Mouse (Mus musculus) heart, embryonic 12.5 days (tissue): ENCODE data around the gene Hmbs. TPM values are rescaled to one million over a fixed set of nuclear protein-coding genes. Genes with fewer than 3 reads are reported as not detected.
"Not testable (repeated sequence)": the region's sequence is repeated elsewhere in the genome, so short reads cannot be mapped to it uniquely, and the experiment has no call there.

Experiments
- ATAC-seq: fragments of 200-750 bp; cut with Nextera tagmentation; 2 replicates; pipeline ENCODE4 v1.8.0; 2017; ENCODE audit warnings: moderate TSS enrichment, moderate library complexity; ENCODE audit not compliant: insufficient number of reproducible peaks, low FRiP score
- H3K27ac ChIP-seq: fragments of 300-500 bp; sonication (generic); 2 replicates; pipeline ENCODE4 v1.5.1; 2016; ENCODE audit warnings: mild to moderate bottlenecking, moderate library complexity; ENCODE audit not compliant: poor library complexity, severe bottlenecking
- H3K27me3 ChIP-seq: fragments of 300-500 bp; sonication (generic); replicated peaks from 2 replicates; pipeline ENCODE4 v1.6.1; 2016; ENCODE audit warnings: mild to moderate bottlenecking, moderate library complexity
- H3K36me3 ChIP-seq: fragments of 300-500 bp; sonication (generic); 2 replicates; pipeline ENCODE4 v1.6.1; 2016; ENCODE audit warnings: mild to moderate bottlenecking, moderate library complexity
- H3K4me1 ChIP-seq: fragments of 300-500 bp; sonication (generic); replicated peaks from 2 replicates; pipeline ENCODE4 v1.6.1; 2016; ENCODE audit warnings: mild to moderate bottlenecking
- H3K4me2 ChIP-seq: fragments of 300-500 bp; sonication (generic); 2 replicates; pipeline ENCODE4 v1.6.1; 2016; ENCODE audit warnings: mild to moderate bottlenecking, moderate library complexity
- H3K4me3 ChIP-seq: fragments of 300-500 bp; sonication (generic); 2 replicates; pipeline ENCODE4 v1.5.1; 2016; ENCODE audit warnings: mild to moderate bottlenecking
- H3K9ac ChIP-seq: fragments of 300-500 bp; sonication (generic); 2 replicates; pipeline ENCODE4 v1.6.1; 2016; ENCODE audit warnings: mild to moderate bottlenecking, moderate library complexity
- H3K9me3 ChIP-seq: fragments of 300-500 bp; sonication (generic); replicated peaks from 2 replicates; pipeline ENCODE4 v1.6.1; 2016; ENCODE audit warnings: mild to moderate bottlenecking, moderate library complexity
- WGBS: fragments of 180-500 bp; shearing (Covaris S2); methylation state at CpG from one replicate; pipeline ENCODE4 v1.1.7; 2016; 5-methylcytosine and 5-hydroxymethylcytosine counted together
- polyA plus RNA-seq: library from polyadenylated mRNA; unstranded; fragments of >200 nt; fragmentation: Nextera tagmentation; extraction: Ambion mirVana; gene quantifications from 2 replicates; pipeline ENCODE4 v1.2.1, GENCODE M21; 2016

Hmbs gene
- polyA plus RNA-seq: 158 and 176 TPM in 2 replicates

GRCm38 (mm10) chr9:44343781-44344421 is at the start of gene Hmbs:
Gene Hmbs (minus strand): TSS chr9:44344228.
- Histone ChIP-seq H3K4me1 (peaks cover 22% of the 10 kb centered on the region), H3K36me3 (peaks cover 50% of the 10 kb centered on the region), H3K4me2 (peak within 1 kb of the TSS; percentile 75), H3K9me3 (no peaks in the 10 kb centered on the region), H3K27ac (peak within 1 kb of the TSS; percentile 98), H3K9ac (peak within 1 kb of the TSS; percentile 74), H3K27me3 (no peaks in the 10 kb centered on the region), H3K4me3 (peak within 1 kb of the TSS; percentile 65)
- ATAC-seq: peak; percentile 93
- under 1% methylated on average over 39 of the region's 39 CpGs for WGBS

DNA sequence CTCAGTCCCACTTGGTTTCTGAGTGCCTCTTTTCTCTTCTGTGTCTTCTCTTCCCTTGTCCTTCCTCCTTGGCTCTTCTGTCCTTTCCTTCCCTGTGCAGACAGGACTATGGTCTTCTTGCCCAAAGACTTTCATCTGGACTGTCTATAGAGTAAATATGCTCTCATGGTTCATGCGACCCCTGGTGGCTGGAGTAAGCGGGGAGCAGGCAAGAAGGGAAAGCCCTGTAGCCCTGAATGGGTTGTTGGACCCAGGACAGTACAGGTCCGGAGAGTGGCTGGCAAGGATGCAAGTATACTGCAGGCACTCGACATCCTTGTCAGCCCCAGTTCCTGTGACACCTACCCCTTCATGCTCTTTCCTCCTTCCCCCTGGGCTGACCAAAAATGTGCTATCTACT is 47.4 kb upstream of the Hmbs start:
- Histone ChIP-seq H3K27me3 (no peaks in the 10 kb centered on the region), H3K9me3 (no peaks in the 10 kb centered on the region), H3K27ac (no peak overlapping the region), H3K36me3 (peaks cover 54% of the 10 kb centered on the region), H3K4me3 (no peak overlapping the region), H3K9ac (no peak overlapping the region), H3K4me1 (0 out of 2 replicates have a peak, but pooled peaks cover 5% of the 10 kb centered on the region), H3K4me2 (no peak overlapping the region)
- ATAC-seq: 0 out of 2 replicates have a peak, but pooled peaks have one; percentile 29
- WGBS: 33% methylated on average over 4 of the region's 4 CpGs

DNA sequence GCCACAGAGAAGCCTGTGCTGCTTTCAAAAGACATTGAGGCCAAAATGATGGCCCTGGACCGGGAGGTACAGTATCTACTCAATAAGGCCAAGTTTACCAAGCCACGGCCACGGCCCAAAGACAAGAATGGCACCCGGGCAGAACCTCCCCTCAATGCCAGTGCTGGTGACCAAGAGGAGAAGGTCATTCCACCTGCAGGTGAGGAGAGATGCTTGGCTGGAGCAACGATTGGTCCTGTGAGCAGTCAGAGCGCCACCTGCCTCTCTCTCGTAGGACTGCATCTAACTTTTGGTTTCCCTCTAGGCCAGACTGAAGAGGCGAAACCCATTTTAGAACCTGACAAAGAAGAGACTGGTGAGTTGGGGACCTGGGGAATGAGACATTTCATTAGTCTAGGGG is 45.2 kb upstream of the Hmbs start:
- Histone ChIP-seq H3K27ac (no peak overlapping the region), H3K4me3 (no peak overlapping the region), H3K36me3 (peaks cover 75% of the 10 kb centered on the region)

DNA sequence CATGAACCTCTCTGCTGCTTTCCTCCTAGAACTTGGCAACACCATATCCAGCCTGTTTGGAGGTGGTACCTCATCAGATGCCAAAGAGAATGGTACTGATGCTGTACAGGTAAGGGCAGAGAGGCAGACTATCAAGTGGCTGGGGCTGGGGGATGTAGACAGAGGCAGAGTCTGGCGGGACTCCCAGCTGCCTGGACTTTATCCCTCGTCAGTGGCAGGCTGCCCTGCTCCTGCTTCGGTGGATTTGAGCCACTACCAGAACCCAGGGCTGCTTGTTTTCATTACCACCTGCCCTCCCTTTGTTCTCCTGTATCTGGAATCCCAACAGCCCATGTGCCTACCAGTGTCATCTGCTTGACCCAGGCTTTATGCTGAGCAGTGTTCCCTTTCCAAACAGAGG is 43.2 kb upstream of the Hmbs start:
- Histone ChIP-seq H3K36me3 (peaks cover 96% of the 10 kb centered on the region), H3K27me3 (no peaks in the 10 kb centered on the region), H3K4me3 (no peak overlapping the region), H3K4me1 (no peaks in the 10 kb centered on the region), H3K9me3 (no peaks in the 10 kb centered on the region), H3K4me2 (no peak overlapping the region), H3K9ac (no peak overlapping the region), H3K27ac (no peak overlapping the region)
- no peak for ATAC-seq
- WGBS: 69% methylated on average over 3 of the region's 3 CpGs

More for the DNA sequence above, 45.2 kb upstream of the Hmbs start:
- 65% methylated on average over 8 of the region's 8 CpGs for WGBS
- no peak overlapping the region for H3K4me2 ChIP-seq
- no peak for ATAC-seq
- no peaks in the 10 kb centered on the region for H3K27me3 ChIP-seq
- no peaks in the 10 kb centered on the region for H3K9me3 ChIP-seq
- H3K4me1 ChIP-seq: no peaks in the 10 kb centered on the region
- H3K9ac ChIP-seq: no peak overlapping the region

GRCm38 (mm10) chr9:44384596-44384995 is 40.6 kb upstream of the Hmbs start:
- no peak overlapping the region for H3K27ac ChIP-seq
- H3K4me1 ChIP-seq: peaks cover 11% of the 10 kb centered on the region
- no peak overlapping the region for H3K9ac ChIP-seq
- no peaks in the 10 kb centered on the region for H3K27me3 ChIP-seq
- whole genome bisulfite sequencing: 88% methylated on average over 13 of the region's 13 CpGs
- no peak overlapping the region for H3K4me3 ChIP-seq
- H3K4me2 ChIP-seq: no peak overlapping the region
- no peaks in the 10 kb centered on the region for H3K9me3 ChIP-seq
- no peak for ATAC-seq
- H3K36me3 ChIP-seq: peaks cover 87% of the 10 kb centered on the region

DNA sequence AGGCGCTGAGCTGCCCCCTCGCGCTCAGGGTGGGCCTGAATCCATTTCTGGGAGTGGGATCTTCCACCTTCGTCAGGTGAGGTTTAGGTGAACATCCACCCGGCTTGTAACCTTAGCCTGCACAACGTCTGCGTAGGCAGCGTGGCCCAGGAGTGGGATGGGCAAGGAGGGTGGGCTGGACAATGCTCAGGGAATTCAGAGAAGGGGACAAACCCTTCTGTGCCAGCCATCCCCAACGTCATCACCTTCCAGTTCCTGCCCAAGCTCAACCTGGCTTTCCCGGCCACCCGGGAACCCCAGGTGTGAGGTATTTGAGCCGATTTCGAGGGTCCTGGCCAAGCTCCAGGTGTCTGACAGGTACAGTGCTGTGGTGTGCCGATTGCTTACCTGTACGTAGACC is 35.8 kb upstream of the Hmbs start:
- no peak for ATAC-seq
- H3K4me1 ChIP-seq: peaks cover 16% of the 10 kb centered on the region
- no peaks in the 10 kb centered on the region for H3K9me3 ChIP-seq
- WGBS: 9% methylated on average over 15 of the region's 15 CpGs
- H3K27ac ChIP-seq: peak overlapping the region; percentile 87
- peak overlapping the region; percentile 81 for H3K4me3 ChIP-seq
- H3K27me3 ChIP-seq: no peaks in the 10 kb centered on the region
- peak overlapping the region; percentile 97 for H3K4me2 ChIP-seq
- H3K9ac ChIP-seq: peak overlapping the region; percentile 88
- H3K36me3 ChIP-seq: peaks cover 40% of the 10 kb centered on the region

DNA sequence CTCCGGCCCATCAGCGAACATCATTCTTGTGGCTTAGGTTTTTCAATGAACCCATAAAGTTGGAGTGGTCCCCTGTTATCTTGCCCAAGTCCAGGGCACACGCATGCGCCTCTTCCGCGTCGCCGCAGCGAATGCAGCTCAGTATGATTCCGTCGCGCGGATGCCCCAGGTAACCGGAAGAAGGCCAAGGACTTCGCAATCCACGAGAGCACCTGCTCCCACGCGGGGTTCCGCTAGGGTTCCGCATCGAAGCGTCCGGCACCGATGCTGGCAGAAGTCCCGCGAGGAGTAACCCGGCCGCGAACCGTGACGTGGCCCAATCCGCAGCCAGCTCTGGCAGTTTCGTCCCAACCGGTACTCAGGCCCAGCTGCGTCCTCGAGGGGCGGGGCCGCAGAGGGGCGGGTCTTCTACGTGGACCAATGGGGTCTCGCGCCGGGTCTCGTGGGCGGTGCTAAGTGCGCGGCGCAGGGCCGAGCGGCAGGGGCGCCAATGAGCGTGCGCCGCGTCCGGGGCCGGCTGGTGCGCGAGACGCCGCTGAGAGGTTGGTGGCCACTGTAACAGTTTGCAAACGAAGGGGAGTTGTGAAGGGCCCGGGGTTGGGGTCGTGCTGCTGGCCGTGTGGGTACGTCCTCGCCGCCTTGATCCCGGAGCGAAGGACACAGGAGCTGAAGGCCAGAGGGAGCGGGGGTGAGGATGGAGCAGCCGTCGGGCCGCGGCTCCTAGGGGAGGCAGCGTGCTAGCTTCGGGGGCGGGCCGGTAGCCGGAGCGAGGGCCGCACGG is 35.2 kb upstream of the Hmbs start, which contains the start of gene Hyou1:
TSS of gene Hyou1 (plus strand) at position 437 of the 781 bp plus-strand sequence.
- Histone ChIP-seq H3K9ac (peak within 1 kb of the TSS; percentile 88), H3K27ac (peak within 1 kb of the TSS; percentile 87), H3K4me2 (peak within 1 kb of the TSS; percentile 97), H3K4me3 (peak within 1 kb of the TSS; percentile 81), H3K27me3 (no peaks in the 10 kb centered on the region), H3K4me1 (peaks cover 16% of the 10 kb centered on the region), H3K9me3 (no peaks in the 10 kb centered on the region), H3K36me3 (peaks cover 33% of the 10 kb centered on the region)
- peak; percentile 99 for ATAC-seq
- WGBS: under 1% methylated on average over 83 of the region's 83 CpGs

- Histone ChIP-seq H3K27ac (no peak overlapping the region; the same call in 1 of the 2 replicates), H3K27me3 (no peaks in the 10 kb centered on the region), H3K4me1 (peaks cover 16% of the 10 kb centered on the region), H3K9me3 (no peaks in the 10 kb centered on the region), H3K36me3 (peaks cover 23% of the 10 kb centered on the region), H3K9ac (peak overlapping the region; percentile 76), H3K4me2 (peak overlapping the region; percentile 97), H3K4me3 (peak overlapping the region; percentile 81)
- ATAC-seq: no peak
- 76% methylated on average over 5 of the region's 5 CpGs for WGBS
Measured at GRCm38 (mm10) chr9:44378153-44378730, 34.2 kb upstream of the Hmbs start.

DNA sequence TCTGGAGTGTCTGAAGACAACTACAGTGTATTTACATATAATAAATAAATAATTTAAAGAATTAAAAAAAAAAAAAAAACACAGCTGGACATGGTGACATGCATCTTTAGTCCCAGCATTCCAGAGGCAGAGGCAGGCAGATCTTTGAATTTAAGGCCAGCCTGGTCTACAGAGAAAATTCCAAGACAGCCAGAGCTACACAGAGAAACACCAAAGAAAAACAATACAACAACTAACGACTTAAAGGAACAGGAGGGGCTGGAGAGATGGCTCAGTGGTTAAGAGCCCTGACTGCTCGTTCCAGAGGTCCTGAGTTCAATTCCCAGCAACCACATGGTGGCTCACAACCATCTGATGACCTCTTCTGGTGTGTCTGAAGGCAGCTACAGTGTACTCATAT is 33.3 kb upstream of the Hmbs start:
- H3K36me3 ChIP-seq: peaks cover 14% of the 10 kb centered on the region
- not testable (repeated sequence) for H3K9me3 ChIP-seq, H3K4me2 ChIP-seq, H3K4me3 ChIP-seq, H3K27ac ChIP-seq, ATAC-seq, H3K27me3 ChIP-seq, H3K9ac ChIP-seq
- 78% methylated on average over 2 of the region's 2 CpGs for WGBS
- peaks cover 16% of the 10 kb centered on the region for H3K4me1 ChIP-seq

DNA sequence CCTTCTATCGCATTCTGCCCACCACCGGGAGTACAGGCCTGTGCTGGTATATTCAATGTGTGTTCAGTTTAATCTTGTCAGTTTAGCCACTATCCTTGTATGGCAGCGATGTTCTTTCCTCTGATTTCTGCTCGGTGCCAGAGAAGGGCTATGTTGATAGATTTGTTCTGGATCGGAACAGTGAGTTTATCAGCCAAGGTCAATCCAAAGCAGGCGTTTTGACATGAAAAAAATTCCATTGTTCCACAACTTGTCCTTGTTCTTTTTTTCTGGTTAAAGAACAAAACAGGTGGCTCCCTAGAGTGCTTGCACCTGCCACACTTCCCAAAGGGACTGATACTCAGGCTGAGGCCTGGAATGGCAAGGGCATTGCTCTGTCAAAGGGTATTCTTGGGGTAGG is 32.1 kb upstream of the Hmbs start:
- no peak overlapping the region for H3K9ac ChIP-seq
- H3K27ac ChIP-seq: no peak overlapping the region
- H3K36me3 ChIP-seq: peaks cover 2% of the 10 kb centered on the region
- 84% methylated on average over 6 of the region's 6 CpGs for WGBS
- no peak overlapping the region for H3K4me2 ChIP-seq
- no peaks in the 10 kb centered on the region for H3K27me3 ChIP-seq
- H3K4me3 ChIP-seq: no peak overlapping the region
- peaks cover 16% of the 10 kb centered on the region for H3K4me1 ChIP-seq
- no peaks in the 10 kb centered on the region for H3K9me3 ChIP-seq
- no peak for ATAC-seq

DNA sequence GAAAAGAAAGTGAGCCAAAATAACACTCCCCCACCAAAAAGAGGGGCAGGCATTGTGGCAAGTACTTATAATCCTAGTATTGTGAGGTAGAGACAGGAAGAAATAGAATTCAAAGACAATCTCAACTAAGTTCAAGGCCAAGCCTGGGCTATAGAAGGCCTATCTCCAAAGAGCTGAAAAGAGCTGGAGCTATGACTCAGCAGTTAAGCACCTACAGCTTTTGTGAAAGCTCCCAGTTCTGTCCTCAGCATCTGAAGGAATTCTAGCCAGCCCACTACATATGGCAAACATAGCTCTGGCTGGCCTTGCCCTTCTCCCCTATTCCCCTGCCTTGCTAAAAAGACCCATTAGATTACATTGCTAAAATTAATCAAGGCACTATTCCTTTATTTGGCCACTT is 29.4 kb upstream of the Hmbs start:
- Histone ChIP-seq H3K4me2 (no peak overlapping the region), H3K27me3 (no peaks in the 10 kb centered on the region), H3K4me3 (no peak overlapping the region), H3K9ac (no peak overlapping the region), H3K27ac (no peak overlapping the region), H3K4me1 (peaks cover 2% of the 10 kb centered on the region; the same call in 1 of the 2 replicates), H3K9me3 (no peaks in the 10 kb centered on the region), H3K36me3 (no peaks in the 10 kb centered on the region)
- ATAC-seq: peak; percentile 18; the same call in 1 of the 2 replicates
